Mouse (Mus musculus): Measurements from ENCODE around the gene Arhgap24.

DNA sequence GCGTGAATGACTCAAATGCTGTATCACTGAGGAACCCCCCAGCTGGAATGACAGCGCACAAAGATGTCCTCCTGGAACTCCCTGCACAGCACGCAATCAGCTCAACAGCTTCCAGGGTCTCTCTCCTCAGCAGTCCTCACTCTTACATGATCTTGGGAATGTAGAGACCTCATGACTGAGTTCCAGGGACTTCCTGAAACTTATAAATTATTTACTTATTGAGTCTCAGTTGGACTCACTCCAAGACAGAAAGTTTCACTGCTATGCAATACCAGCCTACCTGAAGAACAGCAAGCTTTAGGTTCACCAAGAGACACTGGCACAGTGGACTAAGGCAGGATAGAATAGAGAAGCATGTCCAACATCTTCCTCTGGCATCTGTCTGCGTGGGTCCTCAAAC, 417.1 kb downstream of the Arhgap24 start:
- TF ChIP-seq TBP (conservative IDR thresholded peaks at IDR 0.05; ENCODE audit: low read depth, low read length) (no peak), CTCF (conservative IDR thresholded peaks at IDR 0.05 in 1 of 2, IDR thresholded peaks at IDR 0.05 in 1 of 2; ENCODE audit: low read depth in 2 of 2, low read length in 2 of 2) (no peak)
